Mouse (Mus musculus) hindbrain, embryonic 12.5 days (tissue): ENCODE results near the gene Runx3. TPM values are rescaled to one million over a fixed set of nuclear protein-coding genes. Genes with fewer than 3 reads are reported as not detected.

ENCODE experiments used
- ATAC-seq: fragments of 200-750 bp; cut with Nextera tagmentation; 2 replicates; pipeline ENCODE4 v1.8.0; 2017; ENCODE audit warnings: moderate TSS enrichment; ENCODE audit not compliant: low FRiP score
- H3K27ac ChIP-seq: fragments of 300-500 bp; sonication (generic); 2 replicates; pipeline ENCODE4 v1.5.1; 2016; ENCODE audit warnings: mild to moderate bottlenecking
- H3K27me3 ChIP-seq: fragments of 300-500 bp; sonication (generic); 2 replicates; pipeline ENCODE4 v1.6.1; 2016; ENCODE audit warnings: mild to moderate bottlenecking
- H3K36me3 ChIP-seq: fragments of 300-500 bp; sonication (generic); 2 replicates; pipeline ENCODE4 v1.6.1; 2016; ENCODE audit warnings: mild to moderate bottlenecking
- H3K4me1 ChIP-seq: fragments of 300-500 bp; sonication (generic); 2 replicates; pipeline ENCODE4 v1.6.1; 2016
- H3K4me2 ChIP-seq: fragments of 300-500 bp; sonication (generic); replicated peaks from 2 replicates; pipeline ENCODE4 v1.6.1; 2016; ENCODE audit warnings: mild to moderate bottlenecking
- H3K4me3 ChIP-seq: fragments of 300-500 bp; sonication (generic); 2 replicates; pipeline ENCODE4 v1.5.1; 2016; ENCODE audit warnings: mild to moderate bottlenecking
- H3K9ac ChIP-seq: fragments of 300-500 bp; sonication (generic); 2 replicates; pipeline ENCODE4 v1.6.1; 2016; ENCODE audit warnings: mild to moderate bottlenecking, moderate library complexity
- H3K9me3 ChIP-seq: fragments of 300-500 bp; sonication (generic); replicated peaks from 2 replicates; pipeline ENCODE4 v1.6.1; 2016; ENCODE audit warnings: mild to moderate bottlenecking
- WGBS: fragments of 180-500 bp; shearing (Covaris S2); methylation state at CpG from one replicate; pipeline ENCODE4 v1.1.7; 2016; 5-methylcytosine and 5-hydroxymethylcytosine counted together
- polyA plus RNA-seq: library from polyadenylated mRNA; unstranded; fragments of >200 nt; fragmentation: Nextera tagmentation; extraction: Ambion mirVana; gene quantifications from 2 replicates; pipeline ENCODE4 v1.2.1, GENCODE M21; 2016

The Runx3 gene
- polyA plus RNA-seq, 1 experiment from 2014 or later: 0.19 TPM

DNA sequence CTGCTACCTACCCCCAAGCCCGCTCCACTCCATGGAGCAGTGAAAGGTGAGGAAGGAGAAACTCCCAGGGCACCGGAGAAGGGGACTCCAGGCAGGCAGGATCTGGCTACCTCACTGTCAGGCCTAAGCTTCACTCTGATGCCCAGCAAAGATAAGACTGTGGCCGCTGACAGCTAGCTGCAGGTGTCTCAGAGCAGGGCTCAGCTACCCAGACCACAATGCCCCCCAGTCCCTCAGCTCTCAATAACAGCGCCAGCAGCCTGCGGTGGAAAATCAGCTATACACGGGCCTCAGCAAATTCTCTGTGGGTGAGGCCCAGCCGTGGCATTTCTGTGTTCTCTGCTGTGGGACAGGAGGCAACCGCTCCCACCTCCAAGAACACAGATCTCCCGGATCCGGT is 16.2 kb downstream of the Runx3 start:
- H3K4me3 ChIP-seq: no peak overlapping the region
- WGBS: 54% methylated on average over 10 of the region's 10 CpGs
- no peaks in the 10 kb centered on the region for H3K9me3 ChIP-seq
- peaks cover 21% of the 10 kb centered on the region for H3K4me1 ChIP-seq
- no peaks in the 10 kb centered on the region for H3K36me3 ChIP-seq
- H3K27me3 ChIP-seq: peaks cover 49% of the 10 kb centered on the region
- H3K9ac ChIP-seq: no peak overlapping the region
- H3K4me2 ChIP-seq: no peak overlapping the region
- no peak overlapping the region for H3K27ac ChIP-seq
- no peak for ATAC-seq

DNA sequence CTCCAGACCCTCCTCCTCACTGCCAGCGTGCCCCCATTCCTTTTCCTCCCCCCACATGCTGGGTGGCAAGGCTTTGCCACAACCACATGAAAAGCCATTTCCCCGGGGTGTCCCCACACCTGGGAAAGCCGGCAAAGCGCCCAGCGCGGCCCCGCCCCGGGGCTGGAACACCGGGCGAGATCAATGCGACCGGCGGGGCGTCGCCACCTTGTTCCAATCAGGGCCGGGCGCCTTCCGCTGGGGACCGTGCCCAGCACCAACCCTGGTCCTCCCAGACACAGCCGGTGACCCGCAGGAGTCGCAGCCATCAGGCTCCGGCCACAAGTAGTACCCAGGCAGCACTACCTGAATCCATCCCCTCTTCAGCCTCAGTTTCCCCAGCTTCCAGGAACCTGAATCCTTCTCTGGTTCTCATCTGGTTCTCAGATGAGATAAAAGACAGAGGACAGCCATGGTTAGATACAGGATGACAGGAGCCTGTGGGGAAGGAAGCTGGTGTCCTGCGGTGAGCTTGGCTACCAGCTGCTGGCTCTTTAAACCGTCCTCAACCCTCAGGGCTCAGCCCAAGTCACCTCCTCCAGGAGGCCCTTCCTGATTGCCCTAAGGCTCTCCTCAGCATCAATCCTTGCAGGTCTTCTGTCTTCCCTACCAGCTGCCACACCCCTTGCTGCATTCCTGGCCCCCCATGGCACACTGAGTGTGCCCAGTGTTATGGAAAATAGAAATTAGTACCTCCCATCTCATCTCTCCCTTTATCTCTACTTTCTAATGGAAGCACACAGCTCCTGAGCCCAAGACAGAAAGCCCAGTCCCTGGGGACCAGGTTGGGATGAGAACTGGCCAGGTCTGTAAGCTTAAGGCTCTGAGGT is 20.4 kb downstream of the Runx3 start:
- Histone ChIP-seq H3K4me2 (no peak overlapping the region), H3K36me3 (no peaks in the 10 kb centered on the region), H3K4me1 (peaks cover 18% of the 10 kb centered on the region), H3K9ac (no peak overlapping the region), H3K27me3 (peaks cover 91% of the 10 kb centered on the region), H3K9me3 (no peaks in the 10 kb centered on the region), H3K4me3 (no peak overlapping the region), H3K27ac (no peak overlapping the region)
- no peak for ATAC-seq
- under 1% methylated on average over 25 of the region's 25 CpGs for WGBS

GRCm38 (mm10) chr4:135141720-135142119 is 21.3 kb downstream of the Runx3 start:
- H3K4me2 ChIP-seq: no peak overlapping the region
- H3K4me1 ChIP-seq: peaks cover 14% of the 10 kb centered on the region
- no peaks in the 10 kb centered on the region for H3K9me3 ChIP-seq
- no peak overlapping the region for H3K27ac ChIP-seq
- ATAC-seq: no peak
- H3K9ac ChIP-seq: no peak overlapping the region
- H3K27me3 ChIP-seq: peaks cover 92% of the 10 kb centered on the region
- H3K4me3 ChIP-seq: no peak overlapping the region
- WGBS: 6% methylated on average over 13 of the region's 13 CpGs
- H3K36me3 ChIP-seq: no peaks in the 10 kb centered on the region

- Histone ChIP-seq H3K27ac (no peak overlapping the region), H3K4me3 (no peak overlapping the region), H3K9me3 (no peaks in the 10 kb centered on the region), H3K4me2 (no peak overlapping the region), H3K36me3 (no peaks in the 10 kb centered on the region), H3K9ac (no peak overlapping the region), H3K4me1 (peaks cover 6% of the 10 kb centered on the region; the same call in 1 of the 2 replicates), H3K27me3 (peaks cover 100% of the 10 kb centered on the region)
- no peak for ATAC-seq
- 14% methylated on average over 15 of the region's 15 CpGs for WGBS
Measured at GRCm38 (mm10) chr4:135146734-135147133, 26.3 kb downstream of the Runx3 start.

DNA sequence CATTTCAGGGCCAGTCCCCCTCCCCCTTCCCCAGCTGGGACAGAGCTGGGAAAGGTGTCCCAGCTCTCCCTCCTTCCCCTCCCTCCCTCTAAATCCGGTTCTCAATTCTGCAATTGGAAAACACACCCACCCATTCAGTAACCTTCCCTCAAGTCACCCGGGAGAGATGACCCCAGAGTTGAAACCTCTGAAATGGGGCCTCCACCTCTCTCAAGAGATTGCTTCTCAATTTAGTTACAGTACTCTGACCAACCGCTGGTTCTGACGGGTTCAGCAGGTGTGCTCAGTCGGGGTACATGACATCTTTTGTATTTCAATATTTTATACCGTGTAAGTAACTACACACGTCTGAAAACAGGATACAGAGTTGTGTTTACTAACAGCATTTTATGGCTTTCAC is 28.2 kb downstream of the Runx3 start:
- H3K4me3 ChIP-seq: no peak overlapping the region
- H3K27me3 ChIP-seq: peaks cover 100% of the 10 kb centered on the region
- H3K36me3 ChIP-seq: no peaks in the 10 kb centered on the region
- 3% methylated on average over 7 of the region's 7 CpGs for WGBS
- H3K4me2 ChIP-seq: no peak overlapping the region
- H3K4me1 ChIP-seq: peaks cover 22% of the 10 kb centered on the region
- H3K27ac ChIP-seq: no peak overlapping the region
- no peak overlapping the region for H3K9ac ChIP-seq
- H3K9me3 ChIP-seq: no peaks in the 10 kb centered on the region
- no peak for ATAC-seq

DNA sequence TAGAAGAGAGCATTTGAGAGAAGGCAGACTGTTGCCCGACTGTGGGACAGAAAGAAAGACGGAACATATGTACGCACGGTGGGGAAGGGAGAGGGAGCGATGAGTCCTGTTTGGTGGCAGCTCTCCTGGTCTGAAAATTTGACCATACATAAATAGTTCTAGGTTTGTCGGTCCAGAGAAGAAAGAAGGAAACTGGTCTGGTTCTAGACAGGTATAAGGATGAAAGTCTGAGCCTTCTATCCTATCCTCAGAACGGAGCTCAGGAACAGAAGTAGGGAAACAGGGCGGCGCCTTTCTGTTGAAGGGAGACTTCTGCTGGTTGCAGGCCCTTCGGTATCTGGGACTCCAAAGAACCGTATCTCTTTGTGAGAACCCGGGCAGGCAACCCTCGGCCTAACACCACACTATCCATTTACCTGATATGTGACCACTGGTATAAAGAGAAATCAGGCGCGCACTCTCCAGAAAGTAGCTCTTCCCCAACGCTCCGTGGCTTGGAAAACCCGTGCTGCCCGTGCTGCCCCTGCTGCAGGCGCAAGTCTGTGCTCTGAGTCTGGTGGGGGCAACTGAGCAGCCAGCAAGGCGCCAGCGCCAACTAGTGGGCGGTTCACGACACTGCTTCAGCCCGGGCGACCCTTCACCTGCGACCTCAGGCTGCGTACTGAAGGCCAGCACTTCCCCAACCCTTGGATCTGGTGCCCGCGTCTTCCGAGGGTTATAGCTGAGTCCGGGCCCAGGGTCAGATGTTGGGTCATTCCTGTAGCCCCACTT is 29.8 kb downstream of the Runx3 start:
- Histone ChIP-seq H3K27ac (no peak overlapping the region), H3K4me1 (peaks cover 27% of the 10 kb centered on the region), H3K9me3 (no peaks in the 10 kb centered on the region), H3K36me3 (no peaks in the 10 kb centered on the region), H3K27me3 (peaks cover 100% of the 10 kb centered on the region), H3K4me2 (no peak overlapping the region), H3K4me3 (no peak overlapping the region), H3K9ac (no peak overlapping the region)
- peak; percentile 48 for ATAC-seq
- WGBS: 2% methylated on average over 32 of the region's 32 CpGs

DNA sequence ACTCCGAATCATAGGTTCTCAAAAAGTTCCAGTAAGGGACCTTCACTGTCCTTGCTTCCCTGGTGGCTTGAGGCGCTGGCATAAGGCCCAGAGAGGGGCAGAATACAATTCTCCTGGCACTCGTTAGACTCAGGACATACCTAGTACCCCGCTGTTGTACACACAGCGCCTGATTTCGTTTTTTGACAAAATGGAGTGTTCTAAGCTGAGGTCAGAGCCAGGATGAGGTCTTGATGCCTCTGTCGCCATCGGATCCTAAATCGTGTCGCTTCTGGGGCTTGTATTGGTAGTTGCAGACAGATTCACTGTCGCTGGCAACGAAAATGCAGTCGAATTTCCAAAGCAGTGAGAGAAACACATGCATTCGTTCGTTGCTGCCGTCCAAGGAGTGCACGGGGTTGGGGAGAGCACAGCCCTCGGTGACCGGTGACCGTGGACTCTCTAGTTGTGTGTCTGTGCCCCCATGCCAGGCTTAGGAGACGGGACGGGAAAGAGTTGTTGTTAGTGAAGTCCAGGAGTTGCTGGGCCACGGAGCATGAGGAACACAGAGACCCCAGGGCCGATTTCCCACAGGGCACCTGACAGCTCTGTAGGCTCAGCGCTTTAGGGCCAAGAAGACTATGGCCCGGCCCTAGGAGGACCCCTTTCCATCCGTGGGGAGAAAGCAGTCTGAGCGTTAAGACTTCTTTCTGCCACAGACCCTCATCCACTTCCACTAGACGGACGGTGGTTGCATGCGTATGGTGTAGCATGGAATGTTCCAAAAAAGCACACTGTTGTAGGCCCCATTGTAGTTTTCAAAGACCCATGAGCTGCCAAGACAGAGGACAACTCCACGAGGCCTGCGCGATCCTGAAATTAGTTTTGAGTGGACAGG is 30.9 kb downstream of the Runx3 start:
- Histone ChIP-seq H3K36me3 (no peaks in the 10 kb centered on the region), H3K27ac (no peak overlapping the region), H3K9ac (no peak overlapping the region), H3K4me1 (peaks cover 30% of the 10 kb centered on the region), H3K4me3 (no peak overlapping the region), H3K27me3 (peaks cover 100% of the 10 kb centered on the region), H3K4me2 (no peak overlapping the region), H3K9me3 (no peaks in the 10 kb centered on the region)
- WGBS: 5% methylated on average over 34 of the region's 34 CpGs
- ATAC-seq: no peak

DNA sequence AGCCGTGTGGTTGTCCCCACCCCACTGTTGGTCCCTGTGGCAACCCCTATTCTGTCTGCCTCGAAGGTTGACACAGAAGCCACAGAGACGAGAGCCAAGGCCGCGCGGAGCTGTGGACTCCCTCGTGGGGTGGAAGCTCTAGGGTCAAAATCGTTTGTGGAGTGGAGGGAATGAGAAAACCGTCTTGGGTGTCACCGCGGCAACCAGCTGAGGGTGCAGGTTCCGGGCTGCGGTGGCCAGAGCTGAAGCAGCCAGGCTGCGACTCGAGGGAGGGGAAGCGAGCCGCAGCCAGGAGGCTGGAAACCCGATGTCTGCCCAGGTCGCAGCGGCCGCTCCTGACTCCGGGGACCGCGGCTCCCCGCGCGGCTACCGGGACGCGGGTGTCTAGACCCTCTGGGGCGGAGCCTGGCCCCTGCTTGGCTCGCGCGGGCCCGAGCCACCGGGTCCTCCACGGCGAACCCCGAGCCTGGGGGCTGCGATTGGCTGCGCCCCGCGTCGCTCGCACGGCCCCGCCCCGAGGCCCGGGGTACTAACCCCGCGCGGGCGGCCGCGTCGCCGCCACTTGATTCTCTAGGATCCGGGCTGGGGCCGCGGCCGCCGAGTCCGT is 31.6 kb downstream of the Runx3 start:
- Histone ChIP-seq H3K9ac (no peak overlapping the region), H3K4me3 (peak overlapping the region; percentile 38), H3K36me3 (no peaks in the 10 kb centered on the region), H3K4me1 (peaks cover 24% of the 10 kb centered on the region), H3K4me2 (peak overlapping the region; percentile 51), H3K27ac (no peak overlapping the region), H3K9me3 (no peaks in the 10 kb centered on the region), H3K27me3 (peaks cover 100% of the 10 kb centered on the region)
- under 1% methylated on average over 44 of the region's 63 CpGs for WGBS
- no peak for ATAC-seq

DNA sequence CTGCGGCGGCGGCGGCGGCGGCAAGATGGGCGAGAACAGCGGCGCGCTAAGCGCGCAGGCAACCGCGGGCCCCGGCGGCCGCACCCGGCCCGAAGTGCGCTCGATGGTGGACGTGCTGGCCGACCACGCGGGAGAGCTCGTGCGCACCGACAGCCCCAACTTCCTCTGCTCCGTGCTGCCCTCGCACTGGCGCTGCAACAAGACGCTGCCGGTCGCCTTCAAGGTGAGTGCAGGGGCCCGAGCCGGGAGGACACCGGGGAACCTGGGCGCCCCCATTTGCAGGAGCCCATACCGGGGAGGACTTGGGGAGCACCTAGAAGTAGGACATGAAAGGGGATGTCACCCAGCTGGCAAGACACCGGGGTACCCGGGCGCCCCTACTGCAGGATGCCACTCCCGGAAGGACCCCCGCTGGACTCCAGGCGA is 32.4 kb downstream of the Runx3 start:
- H3K36me3 ChIP-seq: no peaks in the 10 kb centered on the region
- H3K27ac ChIP-seq: no peak overlapping the region
- H3K27me3 ChIP-seq: peaks cover 100% of the 10 kb centered on the region
- no peak overlapping the region for H3K9ac ChIP-seq
- ATAC-seq: no peak
- peaks cover 24% of the 10 kb centered on the region for H3K4me1 ChIP-seq
- peak overlapping the region; percentile 51 for H3K4me2 ChIP-seq
- peak overlapping the region; percentile 38 for H3K4me3 ChIP-seq
- under 1% methylated on average over 44 of the region's 45 CpGs for WGBS
- no peaks in the 10 kb centered on the region for H3K9me3 ChIP-seq

- Histone ChIP-seq H3K27me3 (peaks cover 100% of the 10 kb centered on the region), H3K9me3 (no peaks in the 10 kb centered on the region), H3K4me1 (peaks cover 25% of the 10 kb centered on the region), H3K4me3 (peak overlapping the region; percentile 38), H3K4me2 (peak overlapping the region; percentile 51), H3K9ac (no peak overlapping the region), H3K36me3 (no peaks in the 10 kb centered on the region), H3K27ac (no peak overlapping the region)
- ATAC-seq: no peak
- under 1% methylated on average over 39 of the region's 39 CpGs for WGBS
Measured at GRCm38 (mm10) chr4:135153260-135154088, 33.0 kb downstream of the Runx3 start.
